Mouse (Mus musculus): ENCODE measurements around the gene Unc45a. TPM values are rescaled to one million over a fixed set of nuclear protein-coding genes. Genes with fewer than 3 reads are reported as not detected.

Unc45a gene
- polyA plus RNA-seq (2017; shearing (Covaris generic)), result 79.8 TPM

DNA sequence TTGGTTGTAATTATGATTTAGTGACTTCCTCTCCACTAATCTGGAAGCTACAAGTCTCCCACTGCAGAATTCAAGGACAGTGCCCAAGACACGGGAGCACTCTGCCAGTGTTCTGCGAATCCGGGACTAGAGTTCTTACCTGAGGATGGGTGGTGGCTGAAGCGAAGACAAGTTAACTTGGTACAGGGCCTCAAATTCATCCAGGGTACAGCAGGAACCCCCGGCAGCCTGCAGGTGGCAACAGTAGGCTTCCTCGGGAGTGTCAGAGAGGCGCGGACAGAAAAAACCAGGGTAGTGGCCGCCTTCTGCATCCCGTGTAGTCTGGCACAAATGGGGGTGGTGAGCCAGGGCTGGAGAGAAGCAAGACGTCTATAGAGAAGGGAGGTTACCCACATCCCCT, at the start of gene Unc45a:
Gene Unc45a (minus strand): TSS at position 213 of the 400 bp plus-strand sequence.

DNA sequence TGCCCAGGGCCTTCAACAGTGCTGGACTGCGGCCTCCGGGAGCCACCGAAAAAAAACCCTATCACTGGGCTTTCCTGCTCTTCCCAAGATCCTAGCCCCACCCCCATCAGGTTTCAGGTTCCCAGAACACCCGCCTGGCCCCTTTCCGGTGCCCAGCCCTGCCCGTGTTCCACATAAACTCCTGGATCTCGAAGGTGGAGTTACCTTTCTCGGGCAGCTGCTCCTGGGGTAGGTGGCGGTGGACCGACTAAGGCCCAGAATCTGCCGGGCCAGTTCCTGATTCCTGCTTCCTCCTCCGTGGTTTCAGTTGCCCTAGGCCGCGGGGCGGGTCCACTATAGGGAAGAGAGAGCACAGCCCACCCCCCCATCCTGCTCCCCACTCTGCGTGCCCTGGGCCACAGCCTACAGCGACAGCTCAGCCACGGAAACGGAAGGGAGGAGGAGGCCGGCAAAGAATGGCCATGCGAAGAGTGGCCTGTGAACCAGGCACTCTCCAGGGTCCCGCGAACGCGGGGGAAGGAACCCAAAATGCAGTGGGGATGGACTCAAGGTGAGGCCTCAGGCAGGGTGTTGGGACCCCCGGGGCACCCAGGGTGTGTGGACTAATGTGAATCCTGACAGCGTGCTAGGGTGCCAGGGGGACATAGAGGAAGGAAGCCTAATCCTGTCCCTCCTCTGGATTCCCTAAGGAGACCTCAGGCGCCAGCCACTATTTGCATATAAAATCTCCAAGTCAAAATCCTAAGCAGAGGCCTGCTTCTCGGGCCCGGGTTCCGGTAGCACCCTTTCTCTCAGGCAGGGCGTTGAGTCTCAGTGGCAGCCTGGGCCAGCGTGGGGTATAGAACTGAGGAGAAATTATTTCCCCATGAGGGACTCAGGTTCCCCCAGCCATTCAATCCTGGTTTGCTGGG, 47.1 kb upstream of the Unc45a start, which contains the start of gene Fes:
Gene Fes (minus strand): TSS at position 314 of the 911 bp plus-strand sequence.

GRCm38 (mm10) chr7:80371041-80371751, 30.4 kb upstream of the Unc45a start, which contains the start of gene Man2a2:
Gene Man2a2, minus strand, starts transcription at chr7:80371375.

GRCm38 (mm10) chr7:80342858-80343257, 2.1 kb upstream of the Unc45a start, which contains the start of gene Hddc3:
Gene Hddc3, plus strand, starts transcription at chr7:80343104.

DNA sequence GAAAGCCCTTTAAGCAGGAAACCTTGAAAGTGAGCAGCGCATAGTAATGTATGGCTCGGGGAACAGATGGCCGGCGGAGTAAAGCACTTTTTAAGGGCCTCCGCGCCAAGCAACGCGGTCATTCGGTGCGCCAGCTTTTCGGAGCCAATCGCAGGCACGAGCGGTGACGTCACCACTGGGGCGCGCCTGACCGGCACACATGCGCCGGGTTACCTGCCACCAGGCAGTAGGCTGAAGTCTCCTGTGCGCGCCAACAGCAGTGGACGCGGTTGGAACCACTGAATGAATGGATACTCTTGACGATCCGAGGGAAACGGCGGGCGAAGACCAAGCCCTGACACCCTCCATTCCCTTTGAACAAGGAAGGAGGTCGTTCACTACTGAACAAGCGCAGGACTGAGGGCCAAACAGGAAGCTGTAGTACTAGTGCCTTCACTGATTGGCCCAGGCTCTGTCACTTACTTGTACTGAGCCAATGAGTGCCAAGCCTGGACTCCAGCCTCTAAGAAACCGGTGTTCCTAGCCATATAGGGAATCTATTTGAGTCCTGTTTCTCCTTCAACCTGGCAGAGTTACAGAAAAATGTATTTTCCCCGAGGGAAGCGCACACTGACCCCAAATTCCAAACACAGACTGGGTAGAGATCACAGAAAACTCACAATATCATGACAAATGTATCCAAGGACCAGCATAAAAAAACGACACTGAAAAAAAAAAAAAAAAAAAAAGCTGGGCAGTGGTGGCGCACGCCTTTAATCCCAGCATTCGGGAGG, 16.6 kb downstream of the Unc45a start, which contains the start of gene Rccd1:
Gene Rccd1 (minus strand): TSS at position 412 of the 773 bp plus-strand sequence.

GRCm38 (mm10) chr7:80294062-80294763, 46.6 kb downstream of the Unc45a start, which contains the start of gene Prc1:
Gene Prc1, plus strand, starts transcription at chr7:80294450.

Other genes starting within 250 kb of the Unc45a start
- 72.5 TPM for gene Idh2, start 225.6 kb downstream of the Unc45a start, polyA plus RNA-seq (2017; shearing (Covaris generic))
- 22.8 TPM for gene Sema4b, start 154.2 kb downstream of the Unc45a start, polyA plus RNA-seq (2017; shearing (Covaris generic))
- gene Cib1, start 108.2 kb downstream of the Unc45a start, polyA plus RNA-seq (2017; shearing (Covaris generic)), result 150 TPM
- gene Gdpgp1, start 108.1 kb downstream of the Unc45a start, polyA plus RNA-seq (2017; shearing (Covaris generic)), result 9.4 TPM
- 0.16 TPM for gene Ttll13, start 94.6 kb downstream of the Unc45a start, polyA plus RNA-seq (2017; shearing (Covaris generic))
- 62.5 TPM for gene Ngrn, start 79.8 kb downstream of the Unc45a start, polyA plus RNA-seq (2017; shearing (Covaris generic))
- gene Vps33b, start 71.4 kb downstream of the Unc45a start, polyA plus RNA-seq (2017; shearing (Covaris generic)), result 48.4 TPM
- gene Prc1, start 46.6 kb downstream of the Unc45a start, polyA plus RNA-seq (2017; shearing (Covaris generic)), result 8.3 TPM
- 29.8 TPM for gene Rccd1, start 16.6 kb downstream of the Unc45a start, polyA plus RNA-seq (2017; shearing (Covaris generic))
- 7.6 TPM for gene Hddc3, start 2.1 kb upstream of the Unc45a start, polyA plus RNA-seq (2017; shearing (Covaris generic))
- 41.7 TPM for gene Man2a2, start 30.4 kb upstream of the Unc45a start, polyA plus RNA-seq (2017; shearing (Covaris generic))
- 1.2 TPM for gene Fes, start 46.9 kb upstream of the Unc45a start, polyA plus RNA-seq (2017; shearing (Covaris generic))
- gene Furin, start 64.4 kb upstream of the Unc45a start, polyA plus RNA-seq (2017; shearing (Covaris generic)), result 64.2 TPM
- gene Blm, start 194.1 kb upstream of the Unc45a start, polyA plus RNA-seq (2017; shearing (Covaris generic)), result 6.6 TPM